Mouse (Mus musculus) embryonic facial prominence, embryonic 12.5 days (tissue): ENCODE results near the gene Hmga1b. TPM values are rescaled to one million over a fixed set of nuclear protein-coding genes. Genes with fewer than 3 reads are reported as not detected.
"Not testable (repeated sequence)": the region's sequence is repeated elsewhere in the genome, so short reads cannot be mapped to it uniquely, and the experiment has no call there.

ENCODE experiments used
- ATAC-seq: fragments of 200-750 bp; cut with Nextera tagmentation; 2 replicates; pipeline ENCODE4 v1.8.0; 2017; ENCODE audit not compliant: insufficient number of reproducible peaks, insufficient read depth, low FRiP score, low TSS enrichment
- H3K27ac ChIP-seq: fragments of 300-500 bp; sonication (generic); 2 replicates; pipeline ENCODE4 v1.5.1; 2016; ENCODE audit warnings: mild to moderate bottlenecking
- H3K27me3 ChIP-seq: fragments of 300-500 bp; sonication (generic); 2 replicates; pipeline ENCODE4 v1.6.1; 2016; ENCODE audit warnings: mild to moderate bottlenecking, moderate library complexity
- H3K36me3 ChIP-seq: fragments of 300-500 bp; sonication (generic); 2 replicates; pipeline ENCODE4 v1.6.1; 2016; ENCODE audit warnings: mild to moderate bottlenecking
- H3K4me1 ChIP-seq: fragments of 300-500 bp; sonication (generic); 2 replicates; pipeline ENCODE4 v1.6.1; 2016
- H3K4me2 ChIP-seq: fragments of 300-500 bp; sonication (generic); replicated peaks from 2 replicates; pipeline ENCODE4 v1.6.1; 2016; ENCODE audit warnings: mild to moderate bottlenecking, moderate library complexity
- H3K4me3 ChIP-seq: fragments of 300-500 bp; sonication (generic); 2 replicates; pipeline ENCODE4 v1.5.1; 2016; ENCODE audit warnings: mild to moderate bottlenecking
- H3K9ac ChIP-seq: fragments of 300-500 bp; sonication (generic); 2 replicates; pipeline ENCODE4 v1.6.1; 2016; ENCODE audit warnings: mild to moderate bottlenecking, moderate library complexity
- H3K9me3 ChIP-seq: fragments of 300-500 bp; sonication (generic); 2 replicates; pipeline ENCODE4 v1.6.1; 2016; ENCODE audit warnings: mild to moderate bottlenecking, moderate library complexity
- WGBS: fragments of 180-500 bp; shearing (Covaris S2); methylation state at CpG from one replicate; pipeline ENCODE4 v1.1.7; 2016; 5-methylcytosine and 5-hydroxymethylcytosine counted together
- polyA plus RNA-seq: library from polyadenylated mRNA; unstranded; fragments of >200 nt; fragmentation: Nextera tagmentation; extraction: Ambion mirVana; gene quantifications from 2 replicates; pipeline ENCODE4 v1.2.1, GENCODE M21; 2016

The Hmga1b gene
- polyA plus RNA-seq, result 4.2 and 5.8 TPM in 2 replicates

DNA sequence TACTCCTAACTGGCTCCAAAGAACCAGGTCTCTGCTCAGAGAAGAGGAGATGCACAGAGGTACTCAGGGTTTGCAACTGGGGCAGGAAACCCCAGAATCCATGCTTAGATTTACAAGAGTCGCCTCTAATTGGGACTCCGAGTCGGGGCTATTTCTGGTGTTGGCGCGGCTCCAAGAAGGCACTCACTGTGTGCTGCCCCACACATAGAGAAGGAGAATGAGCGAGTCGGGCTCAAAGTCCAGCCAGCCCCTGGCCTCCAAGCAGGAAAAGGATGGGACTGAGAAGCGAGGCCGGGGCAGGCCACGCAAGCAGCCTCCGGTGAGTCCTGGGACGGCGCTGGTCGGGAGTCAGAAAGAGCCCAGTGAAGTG is at the start of gene Hmga1b:
TSS of gene Hmga1b (plus strand) at position 123 of the 370 bp plus-strand sequence.
- not testable (repeated sequence) for H3K4me1 ChIP-seq, H3K4me3 ChIP-seq, H3K36me3 ChIP-seq, H3K9ac ChIP-seq, ATAC-seq, H3K27ac ChIP-seq
- Histone ChIP-seq H3K9me3 (peaks cover 19% of the 10 kb centered on the region), H3K27me3 (peaks cover 20% of the 10 kb centered on the region), H3K4me2 (peak within 1 kb of the TSS; percentile 13; the same call in 1 of the 2 replicates)
- WGBS, result 19% methylated on average over 14 of the region's 14 CpGs

DNA sequence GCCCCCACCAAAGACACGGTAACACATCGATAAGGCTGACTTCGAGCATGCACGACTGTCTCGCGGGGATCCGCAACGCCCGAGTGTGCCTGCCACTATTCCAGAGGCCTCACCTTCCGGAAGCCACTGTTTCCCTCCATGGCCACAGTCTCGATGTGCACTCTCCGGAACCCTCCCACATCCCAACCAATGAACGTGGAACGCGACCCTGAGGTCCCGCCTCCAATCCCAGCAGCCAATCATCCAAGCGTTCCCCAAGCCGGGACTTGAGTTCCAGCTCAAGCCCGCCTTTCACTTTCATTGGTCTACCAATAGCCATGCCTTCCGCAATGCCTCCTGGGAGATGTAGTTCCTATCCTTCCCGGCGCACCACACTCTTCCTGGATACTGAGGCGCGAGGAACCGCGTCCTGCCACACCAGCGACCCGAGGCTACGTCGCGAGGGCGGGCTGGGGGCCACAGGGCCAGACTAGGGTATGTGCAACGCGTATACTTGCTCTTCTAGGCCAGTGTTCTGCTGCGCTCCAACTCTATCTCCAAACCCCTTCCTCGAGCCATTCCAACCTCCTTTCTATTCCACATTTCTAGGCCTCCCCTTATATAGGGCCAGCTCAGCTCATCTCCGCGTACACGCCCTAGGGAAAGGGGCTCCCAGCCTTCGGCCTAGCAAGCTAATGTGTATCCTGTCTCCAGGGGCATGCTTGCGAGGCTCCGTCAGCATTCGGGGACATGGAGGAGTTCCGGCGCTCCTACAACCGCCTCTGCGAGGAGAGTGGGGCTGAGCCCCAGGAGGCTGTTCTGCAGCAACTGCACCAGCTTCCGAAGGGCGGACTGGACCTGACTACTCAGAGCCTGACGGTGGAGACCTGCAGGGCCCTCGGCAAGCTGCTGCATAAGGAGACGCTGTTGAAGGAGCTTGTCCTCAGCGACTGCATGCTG is 48.7 kb upstream of the Hmga1b start, which contains the start of the genes Cenpx and Lrrc45:
TSS of gene Cenpx (minus strand) at position 159 of the 939 bp plus-strand sequence.
TSS of gene Lrrc45 (plus strand) at position 346 of the 939 bp plus-strand sequence.
- H3K9ac ChIP-seq, result peak within 1 kb of the TSS; percentile 70
- peak within 1 kb of the TSS; percentile 69 for H3K27ac ChIP-seq

DNA sequence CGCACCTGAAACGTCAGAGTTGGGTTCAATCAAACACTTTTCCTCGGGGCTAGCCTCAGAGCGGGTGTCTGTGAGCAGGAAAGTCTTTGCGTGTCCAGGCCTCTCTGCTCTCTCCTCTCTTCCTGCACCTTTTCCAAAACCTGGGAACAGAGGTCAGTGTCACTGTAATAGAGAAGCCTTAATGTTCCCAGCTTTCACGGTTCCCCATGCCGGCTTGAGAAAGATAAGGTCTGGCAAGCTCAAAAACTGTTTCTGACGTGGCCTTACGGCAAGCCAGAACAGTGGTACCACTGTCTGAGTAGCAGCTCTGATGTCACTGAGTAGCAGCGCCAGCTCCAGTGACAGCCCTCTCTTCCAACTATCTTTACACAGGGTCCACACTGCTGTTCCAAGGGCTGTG is 48.0 kb upstream of the Hmga1b start:
- no peak overlapping the region for H3K27ac ChIP-seq
- H3K36me3 ChIP-seq, result peaks cover 53% of the 10 kb centered on the region
- 46% methylated on average over 10 of the region's 10 CpGs for WGBS

More for the DNA sequence above, 48.7 kb upstream of the Hmga1b start, which contains the start of the genes Cenpx and Lrrc45:
- no peaks in the 10 kb centered on the region for H3K27me3 ChIP-seq
- 3% methylated on average over 53 of the region's 53 CpGs for WGBS
- peak within 1 kb of the TSS; percentile 57 for H3K4me3 ChIP-seq
- ATAC-seq, result peak; percentile 93
- no peaks in the 10 kb centered on the region for H3K9me3 ChIP-seq
- peak within 1 kb of the TSS; percentile 99 for H3K4me2 ChIP-seq
- peaks cover 21% of the 10 kb centered on the region for H3K4me1 ChIP-seq
- peaks cover 54% of the 10 kb centered on the region for H3K36me3 ChIP-seq

DNA sequence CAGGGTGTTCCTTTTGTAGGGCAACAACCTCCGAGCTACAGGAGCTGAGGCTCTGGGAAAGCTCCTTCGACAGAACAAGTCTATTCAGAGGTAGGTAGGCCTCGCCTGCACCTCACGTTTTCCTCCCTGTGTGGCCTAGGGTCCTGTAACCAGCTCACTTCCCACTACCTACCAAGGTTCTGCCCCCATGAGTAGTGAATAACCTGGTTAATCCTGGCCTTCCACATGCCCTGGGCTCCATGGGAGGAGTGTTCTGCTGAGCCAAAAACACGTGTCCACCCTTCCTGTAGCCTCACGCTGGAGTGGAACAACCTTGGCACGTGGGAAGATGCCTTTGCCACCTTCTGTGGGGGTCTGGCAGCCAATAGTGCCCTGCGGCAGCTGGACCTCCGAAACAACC is 47.5 kb upstream of the Hmga1b start:
- Histone ChIP-seq H3K4me1 (peaks cover 21% of the 10 kb centered on the region), H3K4me3 (no peak overlapping the region), H3K27ac (no peak overlapping the region), H3K9me3 (no peaks in the 10 kb centered on the region), H3K36me3 (peaks cover 52% of the 10 kb centered on the region), H3K9ac (no peak overlapping the region), H3K4me2 (peak overlapping the region; percentile 99; the same call in 1 of the 2 replicates), H3K27me3 (no peaks in the 10 kb centered on the region)
- no peak for ATAC-seq
- 85% methylated on average over 9 of the region's 9 CpGs for WGBS

More for the DNA sequence above, 48.0 kb upstream of the Hmga1b start:
- H3K4me2 ChIP-seq, result peak overlapping the region; percentile 99
- peaks cover 21% of the 10 kb centered on the region for H3K4me1 ChIP-seq
- no peak for ATAC-seq
- peak overlapping the region; percentile 57 for H3K4me3 ChIP-seq
- no peaks in the 10 kb centered on the region for H3K9me3 ChIP-seq
- H3K27me3 ChIP-seq, result no peaks in the 10 kb centered on the region
- peak overlapping the region; percentile 70 for H3K9ac ChIP-seq

DNA sequence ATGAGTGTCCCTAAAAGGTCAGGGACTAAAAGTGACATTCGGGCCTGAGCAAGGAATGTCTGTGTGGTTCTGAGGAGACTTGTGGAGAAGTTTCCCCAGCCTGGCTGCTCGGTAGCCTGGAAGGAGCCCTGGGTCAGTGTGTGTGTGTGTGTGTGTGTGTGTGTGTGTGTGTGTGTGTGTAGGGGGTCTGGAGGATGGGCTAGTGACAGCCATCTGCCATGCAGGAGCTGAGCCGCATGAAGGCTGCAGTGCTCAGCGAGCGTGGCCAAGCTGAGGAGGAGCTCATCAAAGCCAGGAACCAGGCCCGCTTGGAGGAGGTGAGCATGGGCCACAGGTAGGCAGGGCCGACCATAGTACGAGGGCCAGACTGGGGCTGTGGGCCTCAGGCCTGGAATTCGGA is 43.4 kb upstream of the Hmga1b start:
- H3K9me3 ChIP-seq, result no peaks in the 10 kb centered on the region
- H3K27ac ChIP-seq, result no peak overlapping the region
- H3K36me3 ChIP-seq, result peaks cover 49% of the 10 kb centered on the region
- no peak overlapping the region for H3K4me2 ChIP-seq
- H3K4me3 ChIP-seq, result no peak overlapping the region
- no peak for ATAC-seq
- H3K4me1 ChIP-seq, result peaks cover 18% of the 10 kb centered on the region
- H3K9ac ChIP-seq, result no peak overlapping the region
- H3K27me3 ChIP-seq, result peaks cover 9% of the 10 kb centered on the region; the same call in 1 of the 2 replicates
- WGBS, result 91% methylated on average over 9 of the region's 9 CpGs

DNA sequence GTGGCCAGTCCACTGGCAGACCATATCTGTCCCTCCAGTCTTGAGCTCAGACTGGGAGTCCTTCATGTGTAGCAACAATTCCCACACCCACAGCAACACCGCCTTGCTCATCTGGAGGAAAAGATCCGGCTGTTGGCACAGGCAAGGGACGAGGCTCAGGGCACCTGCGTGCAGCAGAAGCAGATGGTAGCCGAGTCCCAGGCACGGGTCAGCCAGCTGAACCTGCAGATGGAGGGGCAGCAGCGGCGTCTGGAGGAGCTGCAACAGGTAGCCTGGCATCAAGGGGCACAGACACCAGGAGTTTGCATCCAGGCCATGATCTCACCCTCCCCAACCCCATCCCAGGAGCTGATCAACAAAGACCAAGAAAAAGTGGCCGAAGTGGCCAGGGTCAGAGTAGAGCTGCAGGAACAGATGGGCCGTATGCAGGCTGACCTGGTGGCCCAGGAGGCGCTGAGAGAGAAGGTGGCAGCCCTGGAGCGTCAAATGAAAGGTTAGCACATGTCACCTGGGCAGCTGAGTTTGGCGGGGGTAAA is 42.7 kb upstream of the Hmga1b start:
- Histone ChIP-seq H3K9ac (no peak overlapping the region), H3K4me1 (peaks cover 11% of the 10 kb centered on the region), H3K27me3 (peaks cover 9% of the 10 kb centered on the region; the same call in 1 of the 2 replicates), H3K4me2 (no peak overlapping the region), H3K36me3 (peaks cover 49% of the 10 kb centered on the region), H3K9me3 (no peaks in the 10 kb centered on the region), H3K4me3 (no peak overlapping the region), H3K27ac (no peak overlapping the region)
- 92% methylated on average over 13 of the region's 13 CpGs for WGBS
- ATAC-seq, result no peak

DNA sequence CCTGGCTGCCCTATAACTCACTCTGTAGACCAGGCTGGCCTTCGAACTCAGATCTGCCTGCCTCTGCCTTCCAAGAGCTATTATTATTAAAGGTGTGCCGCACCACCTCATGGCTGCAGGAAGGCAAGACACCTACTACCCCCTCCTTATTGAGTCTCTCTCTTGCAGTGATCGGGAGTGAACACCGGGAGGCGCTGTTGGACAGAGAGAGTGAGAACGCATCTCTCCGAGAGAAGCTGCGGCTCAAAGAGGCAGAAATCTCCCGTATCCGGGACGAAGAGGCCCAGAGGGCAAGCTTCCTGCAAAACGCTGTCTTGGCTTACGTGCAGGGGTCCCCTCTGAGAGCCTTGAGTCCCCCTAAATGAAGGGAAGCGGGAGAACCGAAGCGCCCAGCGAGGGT is 42.1 kb upstream of the Hmga1b start:
- Histone ChIP-seq H3K4me3 (peak overlapping the region; percentile 67), H3K9me3 (no peaks in the 10 kb centered on the region), H3K4me2 (peak overlapping the region; percentile 93), H3K36me3 (peaks cover 45% of the 10 kb centered on the region), H3K27ac (no peak overlapping the region), H3K9ac (peak overlapping the region; percentile 86), H3K4me1 (peaks cover 11% of the 10 kb centered on the region), H3K27me3 (peaks cover 9% of the 10 kb centered on the region; the same call in 1 of the 2 replicates)
- WGBS, result 9% methylated on average over 17 of the region's 17 CpGs
- ATAC-seq, result no peak

DNA sequence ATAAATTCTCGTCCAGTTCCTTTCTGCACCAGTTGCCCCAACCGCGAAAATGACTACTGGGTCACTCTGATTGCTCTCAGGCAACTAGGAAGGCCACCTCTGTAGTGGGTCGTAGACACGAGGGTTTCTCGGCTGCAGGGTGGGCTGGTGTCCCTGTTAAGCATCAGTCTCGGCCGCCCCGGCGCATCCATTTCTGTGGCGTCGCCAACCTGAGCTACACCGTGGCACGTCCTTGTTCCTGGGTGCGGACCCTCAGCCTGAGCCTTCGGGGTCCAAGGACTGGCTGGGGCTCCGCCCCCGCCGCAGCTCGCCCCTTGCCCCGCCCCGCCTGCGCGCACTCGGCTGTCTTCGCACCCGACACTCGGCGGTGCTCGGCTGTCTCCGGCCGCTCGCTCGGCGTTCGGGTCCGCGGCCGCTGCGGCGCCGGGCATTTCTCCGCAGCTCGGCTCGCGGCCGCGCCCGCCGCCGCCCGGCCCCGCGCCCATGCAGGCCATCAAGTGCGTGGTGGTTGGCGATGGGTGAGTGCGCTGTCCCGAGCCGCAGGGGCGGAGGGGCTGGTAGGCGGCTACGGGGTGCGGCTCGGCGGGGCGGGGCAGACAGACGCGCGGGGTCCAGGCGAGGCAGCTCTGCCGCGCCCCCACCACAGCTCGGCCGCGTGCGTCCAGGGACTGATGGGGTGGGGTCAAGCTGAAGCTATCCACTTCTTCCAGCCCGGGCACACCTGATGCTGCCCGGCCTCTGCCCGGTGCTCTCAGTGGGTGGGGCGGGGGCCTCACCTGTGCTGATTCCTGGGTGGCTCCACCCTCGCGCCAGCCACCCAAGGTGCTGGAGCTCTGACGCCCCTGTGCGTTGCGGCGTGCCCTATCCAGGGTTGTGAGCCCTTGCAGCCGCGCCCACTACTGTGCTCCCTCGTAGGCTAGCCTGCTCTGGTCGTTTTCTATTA is 41.2 kb upstream of the Hmga1b start, which contains the start of gene Rac3:
TSS of gene Rac3 (plus strand) at position 347 of the 943 bp plus-strand sequence.
- H3K4me2 ChIP-seq, result peak within 1 kb of the TSS; percentile 93
- H3K36me3 ChIP-seq, result peaks cover 38% of the 10 kb centered on the region
- peak; percentile 76 for ATAC-seq
- H3K4me3 ChIP-seq, result peak within 1 kb of the TSS; percentile 67
- WGBS, result 1% methylated on average over 89 of the region's 90 CpGs
- peak within 1 kb of the TSS; percentile 86 for H3K9ac ChIP-seq
- H3K9me3 ChIP-seq, result no peaks in the 10 kb centered on the region
- H3K4me1 ChIP-seq, result peaks cover 13% of the 10 kb centered on the region
- H3K27me3 ChIP-seq, result peaks cover 14% of the 10 kb centered on the region; the same call in 1 of the 2 replicates
- no peak within 1 kb of the TSS for H3K27ac ChIP-seq

DNA sequence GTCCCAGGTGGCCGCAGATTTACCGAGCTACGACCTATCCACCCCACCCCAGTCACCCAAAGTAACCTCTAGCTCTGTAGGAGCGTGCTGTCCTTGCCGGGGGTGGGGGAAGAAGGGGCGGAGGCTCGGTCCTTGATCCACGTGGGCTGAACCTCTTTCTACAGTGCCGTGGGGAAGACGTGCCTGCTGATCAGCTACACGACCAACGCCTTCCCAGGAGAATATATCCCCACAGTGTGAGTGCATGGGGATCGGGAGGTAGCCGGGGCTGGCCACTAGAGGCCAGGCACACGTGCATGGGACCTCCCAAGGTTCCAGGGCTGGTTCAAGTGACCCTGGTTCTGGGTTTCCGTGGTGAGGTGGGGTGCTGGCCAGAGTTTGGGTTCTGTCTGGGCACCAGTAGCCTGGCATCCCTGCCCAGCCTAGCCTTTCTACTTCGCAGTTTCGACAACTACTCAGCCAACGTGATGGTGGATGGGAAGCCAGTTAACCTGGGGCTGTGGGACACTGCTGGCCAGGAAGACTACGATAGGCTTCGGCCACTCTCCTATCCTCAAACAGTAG is 40.4 kb upstream of the Hmga1b start:
- H3K27me3 ChIP-seq, result peaks cover 14% of the 10 kb centered on the region; the same call in 1 of the 2 replicates
- H3K4me3 ChIP-seq, result peak overlapping the region; percentile 67
- 18% methylated on average over 21 of the region's 21 CpGs for WGBS
- H3K9me3 ChIP-seq, result no peaks in the 10 kb centered on the region
- no peak for ATAC-seq
- no peak overlapping the region for H3K27ac ChIP-seq
- peaks cover 33% of the 10 kb centered on the region for H3K36me3 ChIP-seq
- peak overlapping the region; percentile 86 for H3K9ac ChIP-seq
- peak overlapping the region; percentile 93 for H3K4me2 ChIP-seq
- peaks cover 17% of the 10 kb centered on the region for H3K4me1 ChIP-seq

DNA sequence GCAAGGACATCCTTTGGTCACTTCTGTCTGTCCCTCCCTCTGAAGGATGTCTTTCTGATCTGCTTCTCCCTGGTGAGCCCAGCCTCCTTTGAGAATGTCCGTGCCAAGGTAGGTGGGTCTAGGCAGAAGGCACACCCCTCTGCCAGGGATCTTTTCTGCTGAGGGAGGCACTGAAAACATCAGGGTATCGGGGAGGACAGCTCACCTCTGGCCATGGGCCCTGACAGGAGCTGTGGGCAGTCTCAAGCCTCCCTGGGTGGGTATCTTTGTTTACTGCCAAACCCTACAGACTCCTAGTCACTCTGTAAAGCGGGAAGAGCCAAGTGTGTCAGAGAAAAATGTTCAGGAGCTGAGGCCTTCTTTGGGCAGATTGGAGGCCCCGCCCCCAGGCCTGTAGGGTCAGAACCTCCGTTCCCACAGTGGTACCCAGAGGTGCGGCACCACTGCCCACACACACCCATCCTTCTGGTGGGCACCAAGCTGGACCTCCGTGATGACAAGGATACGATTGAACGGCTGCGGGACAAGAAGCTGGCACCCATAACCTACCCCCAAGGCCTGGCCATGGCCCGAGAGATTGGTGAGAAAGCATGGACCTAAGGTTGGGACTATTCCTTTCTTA is 39.7 kb upstream of the Hmga1b start:
- Histone ChIP-seq H3K9me3 (no peaks in the 10 kb centered on the region), H3K4me2 (no peak overlapping the region), H3K27me3 (peaks cover 14% of the 10 kb centered on the region; the same call in 1 of the 2 replicates), H3K27ac (no peak overlapping the region), H3K4me3 (no peak overlapping the region), H3K9ac (no peak overlapping the region), H3K36me3 (peaks cover 26% of the 10 kb centered on the region), H3K4me1 (peaks cover 17% of the 10 kb centered on the region)
- 87% methylated on average over 11 of the region's 11 CpGs for WGBS
- ATAC-seq, result no peak
